Mouse (Mus musculus): ENCODE data around the gene Ap3d1.

The Ap3d1 gene

DNA sequence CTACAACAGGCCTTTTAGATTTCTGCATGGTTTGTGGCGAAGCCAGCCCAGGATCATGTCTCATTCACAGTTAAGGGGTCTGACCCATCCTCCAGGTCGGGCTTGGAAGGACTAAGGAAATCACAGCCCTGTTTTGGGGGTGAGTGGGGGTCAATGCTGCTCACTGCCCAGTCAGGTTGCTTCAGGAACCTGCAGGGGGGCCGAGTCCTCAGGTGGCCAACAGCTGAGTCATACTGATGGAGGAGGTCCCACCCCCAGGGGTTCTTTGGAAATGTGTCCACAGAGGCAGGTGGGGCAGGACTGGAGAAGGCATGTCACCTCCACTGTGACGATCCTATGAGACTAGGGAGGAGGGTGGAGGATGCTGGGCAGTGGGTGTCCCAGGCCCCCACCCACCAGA, 76.6 kb downstream of the Ap3d1 start:
- DNase-seq = no peak

DNA sequence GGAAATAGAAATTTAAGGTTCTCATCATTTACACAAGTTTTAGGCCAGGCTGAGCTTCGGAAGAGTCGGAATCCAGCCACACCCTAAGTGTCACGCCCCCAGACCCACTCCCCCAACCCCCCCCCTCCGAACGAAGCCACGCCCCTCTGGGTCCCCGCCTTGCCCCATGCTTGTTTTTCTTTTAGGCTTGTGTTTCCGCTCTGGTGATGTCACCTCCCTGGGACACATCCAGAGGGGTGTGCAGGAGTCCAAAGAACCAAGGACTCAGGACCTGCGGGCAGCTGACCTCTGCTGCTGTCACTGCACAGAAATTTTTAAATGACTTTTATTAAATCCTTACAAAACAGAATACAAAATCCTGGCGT, 77.1 kb downstream of the Ap3d1 start:
- no peak for DNase-seq

DNA sequence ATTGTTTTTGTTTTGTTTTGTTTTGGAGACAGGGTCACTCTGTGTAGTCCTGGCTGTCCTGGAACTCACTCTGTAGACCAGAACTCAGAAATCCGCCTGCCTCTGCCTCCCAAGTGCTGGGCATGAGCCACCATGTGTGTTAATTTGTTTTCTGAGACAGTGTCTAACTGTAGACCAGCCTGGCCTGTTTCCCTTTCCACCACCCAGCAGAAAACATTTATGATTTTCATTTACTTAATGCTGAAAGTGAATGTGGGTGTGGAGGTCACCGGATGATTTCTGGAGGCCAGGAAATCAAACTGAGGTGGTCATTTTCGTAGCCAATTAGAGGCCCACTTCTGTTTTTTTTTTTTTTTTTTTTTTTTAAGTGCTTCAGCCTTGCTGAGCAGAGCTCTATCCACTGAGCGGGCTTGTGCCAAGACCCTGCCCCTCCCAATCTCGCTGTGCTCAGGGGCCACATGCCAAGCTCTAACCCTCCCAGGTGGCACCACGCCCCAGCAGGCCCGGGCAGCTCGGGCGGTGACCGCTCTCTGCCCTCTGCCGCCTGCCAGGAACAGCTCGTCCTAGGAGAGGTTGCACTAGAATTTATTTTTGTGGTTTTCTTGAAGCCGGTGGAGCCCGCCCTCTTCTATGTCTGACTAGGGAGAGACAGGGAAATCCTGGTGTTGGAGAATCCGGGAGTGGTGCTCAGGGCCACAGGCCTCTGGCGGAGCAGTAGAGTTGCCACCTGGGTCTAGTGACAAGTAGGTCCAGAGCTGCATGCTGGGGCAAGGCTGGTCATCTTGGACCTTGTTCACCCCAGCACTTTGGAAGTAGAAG, 77.7 kb downstream of the Ap3d1 start:
- DNase-seq = no peak

DNA sequence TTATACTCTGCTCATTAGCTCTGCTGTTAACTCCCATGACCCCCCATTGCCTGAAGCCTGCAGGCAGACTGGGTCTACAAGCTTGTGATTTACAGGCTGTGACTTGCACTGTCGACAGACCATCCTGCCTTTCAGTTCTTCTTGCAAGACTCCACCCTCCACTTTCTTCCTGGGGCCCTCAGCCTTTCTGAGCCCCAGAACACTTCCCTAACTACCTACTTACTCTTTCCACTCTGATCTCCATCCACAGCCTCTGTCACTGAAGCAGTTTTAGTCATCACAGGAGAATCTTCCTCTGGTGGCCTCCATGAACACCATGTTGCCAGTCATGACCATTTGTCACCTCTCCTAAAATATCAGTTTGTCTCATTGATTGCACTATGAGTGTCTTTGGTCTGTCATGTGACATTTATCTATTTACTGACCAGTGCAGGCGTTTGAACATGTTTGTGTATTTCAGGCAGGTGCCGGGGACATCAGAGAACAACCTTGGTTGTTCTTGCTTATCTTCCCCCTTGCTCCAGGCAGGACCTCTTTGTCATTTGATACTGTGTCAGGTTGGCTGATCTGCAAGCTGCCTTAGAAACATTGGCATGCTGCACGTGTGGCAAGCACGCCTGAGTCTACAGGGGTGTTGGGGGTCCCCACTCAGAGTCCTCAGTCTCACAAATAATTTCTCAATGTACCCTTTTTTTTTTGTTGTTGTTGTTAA, 78.4 kb downstream of the Ap3d1 start:
- DNase-seq = no peak

DNA sequence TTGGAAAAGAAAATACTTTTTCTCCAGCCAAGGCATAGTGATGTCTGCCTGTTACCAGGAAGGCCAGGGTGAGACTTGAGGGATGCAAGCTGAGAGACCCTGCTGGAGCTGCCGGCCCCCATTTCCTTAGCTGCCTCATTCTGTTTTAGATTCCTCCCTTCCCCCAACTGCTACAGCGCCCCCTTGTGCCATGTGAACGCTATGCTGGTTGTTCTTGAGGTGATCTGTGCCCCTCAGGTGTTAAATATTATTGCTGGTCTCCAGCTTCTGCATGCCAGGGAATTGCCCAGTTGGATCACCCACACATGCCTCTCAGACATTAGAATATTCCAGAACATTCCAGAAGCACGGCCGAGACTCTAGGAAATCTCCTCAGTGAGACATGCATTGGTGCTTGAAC, 80.9 kb downstream of the Ap3d1 start:
- no peak for DNase-seq

DNA sequence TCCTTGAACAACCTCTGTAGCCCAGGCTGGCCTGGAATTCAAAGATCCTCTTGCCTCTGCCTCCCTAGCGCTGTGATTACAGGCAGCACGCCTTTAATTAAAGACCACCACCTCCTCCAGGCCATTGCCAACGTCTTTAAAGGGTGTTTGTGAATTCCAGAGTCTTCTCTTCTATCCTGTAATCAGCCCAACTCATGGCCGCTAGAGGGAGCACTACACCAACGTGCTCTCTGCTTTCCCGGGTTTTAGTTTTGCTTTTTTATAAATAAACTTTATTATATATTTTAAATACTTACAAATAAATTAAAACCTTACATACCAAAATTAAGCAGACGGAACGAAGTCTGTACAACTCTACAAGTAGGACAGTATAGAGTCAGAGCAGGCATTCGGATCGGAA, 82.9 kb downstream of the Ap3d1 start:
- peak; percentile 58 for DNase-seq

DNA sequence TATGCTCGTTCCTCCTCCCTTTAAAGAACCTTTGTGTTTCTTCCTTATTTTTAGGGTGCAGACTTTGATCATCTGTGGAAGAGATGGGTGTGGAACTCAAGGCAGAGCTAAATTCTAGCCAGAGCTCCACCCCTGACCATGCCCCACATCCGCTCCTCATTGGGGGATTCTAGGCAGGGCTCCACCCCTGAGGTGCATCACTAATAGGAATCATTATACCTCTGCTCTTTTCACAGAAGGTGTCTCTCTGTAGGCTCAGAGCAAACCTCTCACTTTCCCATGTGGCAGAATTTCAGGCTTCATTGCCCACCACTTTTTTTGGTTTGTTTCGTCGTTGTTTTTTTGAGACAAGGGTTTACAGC, 83.2 kb downstream of the Ap3d1 start:
- no peak for DNase-seq

DNA sequence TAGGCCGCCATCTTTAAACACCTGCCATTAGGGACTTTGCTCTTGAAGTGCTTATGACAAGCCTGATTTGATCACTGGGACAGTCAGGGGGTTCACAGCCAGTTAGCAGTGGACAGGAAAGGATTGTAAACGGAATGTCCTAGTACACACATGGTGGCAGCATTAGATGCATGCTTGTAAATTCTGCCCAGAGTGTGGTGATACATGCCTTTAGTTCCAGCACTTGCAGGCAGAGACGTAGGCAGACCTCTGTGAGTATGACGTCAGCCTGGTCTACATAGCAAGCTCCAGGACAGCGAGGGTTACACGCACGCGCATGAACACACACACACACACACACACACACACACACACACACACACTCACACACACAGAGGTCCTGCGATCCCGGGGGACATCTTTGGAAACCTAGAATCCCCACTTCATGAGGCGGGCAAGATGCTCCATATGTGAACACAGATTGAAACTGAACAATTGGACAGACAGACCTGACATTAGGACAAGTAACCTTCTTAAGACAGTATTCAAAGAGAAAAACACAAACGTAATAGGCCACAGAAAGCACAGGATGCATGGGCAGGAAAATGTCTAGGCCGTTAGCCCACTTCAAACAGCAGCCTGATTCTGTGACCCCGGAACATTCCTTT, 83.7 kb downstream of the Ap3d1 start:
- no peak for DNase-seq
